Mouse (Mus musculus) cerebellum, adult 2 months (tissue): ENCODE data around the gene Tgfbr3. TPM values are rescaled to one million over a fixed set of nuclear protein-coding genes. Genes with fewer than 3 reads are reported as not detected.
A peak's percentile ranks its signal among the peaks of the same experiment; 100 is the strongest.

Source experiments
- DNase-seq, 2 experiments: peaks; one replicate each; pipeline ENCODE4 v3.0.0; 2021
- H3K27ac ChIP-seq: fragments of 200-500 bp; 2 replicates; pipeline ENCODE4 v1.5.1; 2012; ENCODE audit warnings: low read length, control low read depth, inconsistent platforms; ENCODE audit not compliant: insufficient read depth
- H3K27me3 ChIP-seq: fragments of 200-500 bp; 2 replicates; pipeline ENCODE4 v1.6.1; 2012; ENCODE audit warnings: inconsistent platforms, mild to moderate bottlenecking, low read length, moderate library complexity; ENCODE audit not compliant: control insufficient read depth, insufficient read depth
- H3K4me1 ChIP-seq: fragments of 200-500 bp; 2 replicates; pipeline ENCODE4 v1.6.1; 2011; ENCODE audit warnings: low read length; ENCODE audit not compliant: control insufficient read depth, insufficient read depth
- H3K4me3 ChIP-seq: fragments of 200-500 bp; replicated peaks from 2 replicates; pipeline ENCODE3; 2011; ENCODE audit warnings: mild to moderate bottlenecking, low read depth, low read length, control low read depth; ENCODE audit not compliant: insufficient read depth
- CTCF ChIP-seq: fragments of 200-500 bp; IDR thresholded peaks from 2 replicates; pipeline ENCODE4 v1.5.1; 2011; ENCODE audit warnings: low read depth, mild to moderate bottlenecking, control low read depth, low read length, moderate library complexity, borderline replicate concordance; ENCODE audit not compliant: insufficient read depth
- POLR2A ChIP-seq: fragments of 200-500 bp; IDR thresholded peaks from 2 replicates; pipeline ENCODE4 v1.6.1; 2011; ENCODE audit warnings: low read length, control low read depth, borderline replicate concordance; ENCODE audit not compliant: insufficient read depth
- WGBS: fragments of 180-500 bp; shearing (Covaris S2); methylation state at CpG from one replicate; pipeline ENCODE4 v1.1.7; 2018; 5-methylcytosine and 5-hydroxymethylcytosine counted together
- polyA plus RNA-seq: library from polyadenylated mRNA; depleted of rRNA; stranded (reverse); fragments of >200 nt; gene quantifications from 2 replicates; pipeline ENCODE4 v1.2.3, GENCODE M21; 2012

Gene Tgfbr3
- polyA plus RNA-seq, 1 experiment, result 11.5 TPM

- H3K27ac ChIP-seq, result no peak overlapping the region
- 86% methylated on average over 4 of the region's 4 CpGs for WGBS
- no peak for TF ChIP-seq POLR2A
- no peak for TF ChIP-seq CTCF
- peaks cover 11% of the 10 kb centered on the region for H3K4me1 ChIP-seq
- H3K4me3 ChIP-seq, result no peak overlapping the region
- no peaks in the 10 kb centered on the region for H3K27me3 ChIP-seq
- no peak for DNase-seq
Measured at GRCm38 (mm10) chr5:107242993-107243392, 46.4 kb downstream of the Tgfbr3 start.

DNA sequence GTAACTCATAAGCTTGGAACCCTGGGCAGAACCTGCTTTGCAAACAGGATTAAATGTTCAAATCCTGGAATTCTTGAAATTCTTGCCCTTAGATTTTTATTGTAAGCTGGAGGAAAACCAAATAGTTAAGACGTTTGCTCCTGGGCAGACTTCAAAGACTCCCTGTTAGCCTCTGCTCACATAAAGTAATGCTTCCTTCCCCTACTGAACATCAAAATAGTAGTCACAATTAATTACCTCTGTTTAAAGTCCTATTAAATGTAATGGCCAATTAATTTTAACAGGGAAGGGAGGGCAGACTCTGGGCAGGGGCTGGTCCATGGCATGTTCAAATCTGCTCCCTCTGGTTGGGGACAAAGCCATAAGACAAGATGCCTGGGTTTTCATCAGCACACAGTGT, 49.2 kb downstream of the Tgfbr3 start:
- Histone ChIP-seq H3K4me1 (peaks cover 22% of the 10 kb centered on the region), H3K27ac (no peak overlapping the region), H3K4me3 (no peak overlapping the region), H3K27me3 (no peaks in the 10 kb centered on the region)
- TF ChIP-seq POLR2A, result no peak
- TF ChIP-seq CTCF, result no peak
- whole genome bisulfite sequencing, result 89% methylated on average over 1 of the region's 1 CpGs
- no peak for DNase-seq

DNA sequence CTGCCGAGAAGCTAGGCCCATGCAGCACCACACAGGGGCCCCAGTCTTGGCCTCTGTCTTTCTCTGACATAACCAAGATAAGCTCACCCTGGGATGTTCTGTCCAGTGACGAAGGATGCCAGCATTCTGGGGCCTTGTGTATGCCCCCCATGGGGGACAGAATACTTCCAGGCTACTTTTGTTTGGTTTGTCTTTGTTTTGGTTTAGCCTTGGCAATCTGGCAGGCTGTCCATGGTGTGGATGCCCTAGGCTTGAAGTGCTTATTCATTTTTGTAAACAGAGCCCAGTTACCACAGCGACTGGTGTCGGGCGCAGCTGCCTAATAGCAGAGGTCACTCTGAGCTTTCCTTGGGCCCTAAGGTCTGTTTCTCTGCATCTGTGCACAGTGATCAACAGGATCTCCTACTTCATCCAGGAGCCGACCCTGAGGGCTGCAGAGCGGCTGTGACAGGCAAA, 51.4 kb downstream of the Tgfbr3 start:
- no peak overlapping the region for H3K27ac ChIP-seq
- no peaks in the 10 kb centered on the region for H3K27me3 ChIP-seq
- peaks cover 31% of the 10 kb centered on the region for H3K4me1 ChIP-seq
- H3K4me3 ChIP-seq, result no peak overlapping the region
- TF ChIP-seq POLR2A, result no peak
- TF ChIP-seq CTCF, result no peak
- peak in 1 of 2 experiments; percentile 25 for DNase-seq
- WGBS, result 77% methylated on average over 7 of the region's 7 CpGs

DNA sequence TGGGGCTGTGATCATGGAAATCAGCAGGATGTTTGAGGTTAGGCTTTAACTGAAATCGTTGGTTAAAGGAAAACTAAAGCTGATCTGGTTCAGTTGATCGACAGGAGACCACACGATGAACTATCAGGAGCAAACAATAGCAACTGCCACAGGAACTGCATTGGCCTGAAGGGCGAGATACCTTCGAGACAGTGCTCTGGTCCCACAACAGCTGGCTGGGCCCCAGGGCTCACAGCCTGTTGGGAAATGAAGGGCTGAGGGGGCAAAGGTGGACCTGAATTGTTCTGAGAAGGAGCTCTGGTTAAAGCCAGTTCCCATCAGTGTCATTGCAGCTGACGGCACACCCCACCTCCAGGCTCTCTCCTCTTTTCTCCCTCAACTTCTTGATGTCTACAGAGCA, 52.5 kb downstream of the Tgfbr3 start:
- Histone ChIP-seq H3K27ac (no peak overlapping the region), H3K4me1 (peaks cover 31% of the 10 kb centered on the region), H3K27me3 (no peaks in the 10 kb centered on the region), H3K4me3 (no peak overlapping the region)
- no peak for DNase-seq
- no peak for TF ChIP-seq CTCF
- TF ChIP-seq POLR2A, result no peak
- WGBS, result 83% methylated on average over 6 of the region's 6 CpGs

GRCm38 (mm10) chr5:107236039-107236438, 53.4 kb downstream of the Tgfbr3 start:
- H3K4me3 ChIP-seq, result no peak overlapping the region
- no peak overlapping the region for H3K27ac ChIP-seq
- peaks cover 31% of the 10 kb centered on the region for H3K4me1 ChIP-seq
- H3K27me3 ChIP-seq, result no peaks in the 10 kb centered on the region
- DNase-seq, result peak in 1 of 2 experiments; percentile 52
- TF ChIP-seq POLR2A (no peak), CTCF (no peak)
- 32% methylated on average over 5 of the region's 5 CpGs for WGBS

- H3K4me3 ChIP-seq, result no peak overlapping the region
- H3K4me1 ChIP-seq, result peaks cover 22% of the 10 kb centered on the region
- peak in 1 of 2 experiments; percentile 34 for DNase-seq
- TF ChIP-seq POLR2A, result no peak
- no peak for TF ChIP-seq CTCF
- no peak overlapping the region for H3K27ac ChIP-seq
- H3K27me3 ChIP-seq, result no peaks in the 10 kb centered on the region
- 58% methylated on average over 14 of the region's 14 CpGs for WGBS
Measured at GRCm38 (mm10) chr5:107233366-107234354, 55.8 kb downstream of the Tgfbr3 start.

GRCm38 (mm10) chr5:107230189-107230588, 59.2 kb downstream of the Tgfbr3 start:
- H3K4me3 ChIP-seq, result no peak overlapping the region
- H3K27ac ChIP-seq, result no peak overlapping the region
- 91% methylated on average over 6 of the region's 6 CpGs for WGBS
- DNase-seq, result no peak
- H3K4me1 ChIP-seq, result peaks cover 8% of the 10 kb centered on the region
- no peak for TF ChIP-seq POLR2A
- TF ChIP-seq CTCF, result no peak
- H3K27me3 ChIP-seq, result no peaks in the 10 kb centered on the region

GRCm38 (mm10) chr5:107229037-107229436, 60.4 kb downstream of the Tgfbr3 start:
- no peak for DNase-seq
- peaks cover 1% of the 10 kb centered on the region for H3K4me1 ChIP-seq
- no peak overlapping the region for H3K4me3 ChIP-seq
- TF ChIP-seq POLR2A (no peak), CTCF (no peak)
- H3K27ac ChIP-seq, result no peak overlapping the region
- WGBS, result 84% methylated on average over 9 of the region's 9 CpGs
- H3K27me3 ChIP-seq, result no peaks in the 10 kb centered on the region
